Mouse (Mus musculus) neural tube, embryonic 14.5 days (tissue): ENCODE measurements around the gene Calm5. TPM values are rescaled to one million over a fixed set of nuclear protein-coding genes. Genes with fewer than 3 reads are reported as not detected.
"Not testable (repeated sequence)": the region's sequence is repeated elsewhere in the genome, so short reads cannot be mapped to it uniquely, and the experiment has no call there.

Source experiments
- ATAC-seq: fragments of 200-750 bp; cut with Nextera tagmentation; 2 replicates; pipeline ENCODE4 v1.8.0; 2017; ENCODE audit warnings: low read depth, mild to moderate bottlenecking, moderate TSS enrichment, moderate library complexity
- H3K27ac ChIP-seq: fragments of 300-500 bp; sonication (generic); 2 replicates; pipeline ENCODE4 v1.5.1; 2014; ENCODE audit warnings: low read depth, mild to moderate bottlenecking, control low read depth, low read length, moderate library complexity, mixed read lengths
- H3K27me3 ChIP-seq: fragments of 300-500 bp; sonication (generic); 2 replicates; pipeline ENCODE4 v1.6.1; 2014; ENCODE audit warnings: low read length; ENCODE audit not compliant: control insufficient read depth, insufficient read depth
- H3K36me3 ChIP-seq: fragments of 300-500 bp; sonication (generic); 2 replicates; pipeline ENCODE4 v1.6.1; 2014; ENCODE audit warnings: low read length, mixed read lengths; ENCODE audit not compliant: control insufficient read depth, insufficient read depth
- H3K4me1 ChIP-seq: fragments of 300-500 bp; sonication (generic); 2 replicates; pipeline ENCODE4 v1.6.1; 2014; ENCODE audit warnings: low read length; ENCODE audit not compliant: control insufficient read depth, insufficient read depth
- H3K4me2 ChIP-seq: fragments of 300-500 bp; sonication (generic); 2 replicates; pipeline ENCODE4 v1.6.1; 2014; ENCODE audit warnings: mild to moderate bottlenecking, low read depth, low read length, control low read depth
- H3K4me3 ChIP-seq: fragments of 300-500 bp; sonication (generic); 2 replicates; pipeline ENCODE4 v1.5.1; 2014; ENCODE audit warnings: low read depth, low read length, control low read depth, mixed read lengths
- H3K9ac ChIP-seq: fragments of 300-500 bp; sonication (generic); replicated peaks from 2 replicates; pipeline ENCODE4 v1.6.1; 2014; ENCODE audit warnings: low read depth, mild to moderate bottlenecking, control low read depth, low read length, mixed read lengths
- H3K9me3 ChIP-seq: fragments of 300-500 bp; sonication (generic); 2 replicates; pipeline ENCODE4 v1.6.1; 2016; ENCODE audit warnings: low read length; ENCODE audit not compliant: control insufficient read depth
- WGBS: fragments of 180-500 bp; shearing (Covaris S2); extraction: QIAGEN DNeasy Blood & Tissue Kit; methylation state at CpG from one replicate; pipeline ENCODE4 v1.1.7; 2014; 5-methylcytosine and 5-hydroxymethylcytosine counted together
- polyA plus RNA-seq: library from polyadenylated mRNA; unstranded; fragments of >200 nt; fragmentation: Nextera tagmentation; extraction: Ambion mirVana; gene quantifications from 2 replicates; pipeline ENCODE4 v1.2.1, GENCODE M21; 2014

The Calm5 gene
- polyA plus RNA-seq, 1 experiment from 2014 or later: not detected

DNA sequence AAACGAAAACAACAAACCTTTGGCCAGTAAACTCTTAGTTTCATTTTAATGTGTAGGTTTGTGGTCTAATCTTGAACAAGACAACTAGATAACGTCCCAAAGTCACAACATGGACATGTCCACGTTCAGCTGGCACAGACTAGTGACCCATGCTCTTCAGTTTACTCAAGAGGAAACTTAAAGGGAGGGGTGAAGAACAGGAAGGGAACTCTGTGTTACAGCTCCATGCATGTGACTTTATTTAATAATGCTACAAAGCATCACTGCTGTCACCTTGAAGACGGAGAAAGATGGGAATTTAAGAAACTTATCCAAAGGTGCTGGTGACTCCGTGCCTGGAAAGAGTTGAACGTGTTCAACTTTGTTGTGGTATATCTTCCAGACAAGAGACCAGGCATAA is 42.1 kb downstream of the Calm5 start:
- no peak overlapping the region for H3K27ac ChIP-seq
- H3K4me2 ChIP-seq: no peak overlapping the region
- H3K36me3 ChIP-seq: no peaks in the 10 kb centered on the region
- H3K27me3 ChIP-seq: no peaks in the 10 kb centered on the region
- H3K4me3 ChIP-seq: no peak overlapping the region
- no peaks in the 10 kb centered on the region for H3K9me3 ChIP-seq
- 94% methylated on average over 6 of the region's 6 CpGs for WGBS
- H3K4me1 ChIP-seq: no peaks in the 10 kb centered on the region
- no peak overlapping the region for H3K9ac ChIP-seq
- no peak for ATAC-seq

DNA sequence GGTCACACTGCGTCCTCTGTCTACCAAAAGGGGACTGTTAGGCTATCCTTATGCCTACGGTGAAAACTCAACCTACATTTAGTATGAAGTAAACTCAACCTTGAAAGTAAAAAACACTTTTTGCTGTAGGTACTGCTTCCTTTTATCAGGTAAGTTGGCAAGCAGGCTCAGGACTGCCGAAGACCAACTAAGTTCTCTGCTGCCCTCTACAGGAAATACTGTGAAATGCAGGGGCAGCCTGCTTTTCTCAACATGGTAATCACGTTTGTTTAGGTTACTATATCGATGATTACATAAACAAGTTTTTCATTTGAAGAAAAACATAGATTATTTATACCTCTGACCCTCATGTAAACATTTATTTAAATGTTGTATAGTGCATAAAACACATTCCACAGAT is 42.9 kb downstream of the Calm5 start:
- no peaks in the 10 kb centered on the region for H3K36me3 ChIP-seq
- H3K4me3 ChIP-seq: no peak overlapping the region
- H3K9me3 ChIP-seq: no peaks in the 10 kb centered on the region
- no peak for ATAC-seq
- no peak overlapping the region for H3K4me2 ChIP-seq
- WGBS: 42% methylated on average over 5 of the region's 5 CpGs
- no peaks in the 10 kb centered on the region for H3K4me1 ChIP-seq
- H3K27ac ChIP-seq: no peak overlapping the region
- no peaks in the 10 kb centered on the region for H3K27me3 ChIP-seq
- no peak overlapping the region for H3K9ac ChIP-seq

DNA sequence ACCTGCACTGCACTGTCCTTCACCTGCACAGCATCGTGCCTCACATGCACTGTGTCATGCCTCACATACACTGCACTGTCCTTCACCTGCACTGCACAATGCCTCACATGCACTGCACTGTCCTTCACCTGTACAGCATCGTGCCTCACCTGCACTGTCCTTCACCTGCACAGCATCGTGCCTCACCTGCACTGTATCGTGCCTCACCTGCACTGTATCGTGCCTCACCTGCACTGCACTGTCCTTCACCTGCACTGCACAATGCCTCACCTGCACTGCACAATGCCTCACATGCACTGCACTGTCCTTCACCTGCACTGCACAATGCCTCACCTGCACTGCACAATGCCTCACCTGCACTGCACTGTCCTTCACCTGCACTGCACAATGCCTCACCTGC is 44.2 kb downstream of the Calm5 start:
- not testable (repeated sequence) for ATAC-seq, H3K9me3 ChIP-seq, H3K27ac ChIP-seq, H3K27me3 ChIP-seq, H3K4me1 ChIP-seq, H3K4me2 ChIP-seq, H3K4me3 ChIP-seq, H3K36me3 ChIP-seq, H3K9ac ChIP-seq
- WGBS: 96% methylated on average over 5 of the region's 5 CpGs

DNA sequence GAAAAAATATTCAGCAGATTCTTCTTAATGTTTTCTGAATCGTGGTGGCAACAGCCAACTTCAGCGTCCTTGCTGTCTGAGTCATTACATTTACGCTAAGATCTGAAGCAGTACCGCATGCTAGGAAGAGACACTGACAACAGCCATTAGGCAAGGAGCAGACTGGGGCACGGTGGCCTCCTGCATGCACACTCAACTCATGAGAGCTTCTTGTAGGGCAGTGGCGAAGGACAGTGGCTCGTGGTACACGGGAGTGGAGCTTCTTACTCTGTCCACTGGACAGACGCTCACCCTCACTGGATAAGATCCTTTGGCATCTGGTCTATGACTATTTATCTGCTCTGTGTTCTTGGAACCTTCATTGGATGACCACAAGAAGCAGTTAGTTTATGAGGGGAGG is 45.3 kb downstream of the Calm5 start:
- Histone ChIP-seq H3K9ac (no peak overlapping the region), H3K9me3 (no peaks in the 10 kb centered on the region), H3K4me3 (no peak overlapping the region), H3K4me1 (no peaks in the 10 kb centered on the region), H3K27me3 (no peaks in the 10 kb centered on the region), H3K4me2 (no peak overlapping the region), H3K27ac (no peak overlapping the region), H3K36me3 (no peaks in the 10 kb centered on the region)
- WGBS: 95% methylated on average over 9 of the region's 9 CpGs
- ATAC-seq: no peak

Other genes with a start within 250 kb of the Calm5 start
- gene Fam208b, start 243.1 kb upstream of the Calm5 start, polyA plus RNA-seq: 24.9 and 27.0 TPM in 2 replicates
- gene Asb13, start 220.1 kb upstream of the Calm5 start, polyA plus RNA-seq: 16.6 and 16.9 TPM in 2 replicates
- not detected in 2 replicates for gene Calml3, start 49.9 kb upstream of the Calm5 start, polyA plus RNA-seq
- gene Calm4, start 16.4 kb upstream of the Calm5 start, polyA plus RNA-seq: not detected in 2 replicates
- gene Net1, start 64.0 kb downstream of the Calm5 start, polyA plus RNA-seq: 7.3 and 13.2 TPM in 2 replicates
- gene Tubal3, start 64.1 kb downstream of the Calm5 start, polyA plus RNA-seq: not detected in 2 replicates
- not detected in 2 replicates for gene Ucn3, start 91.2 kb downstream of the Calm5 start, polyA plus RNA-seq
- 0.37 and 0.62 TPM in 2 replicates for gene Akr1c14, start 194.8 kb downstream of the Calm5 start, polyA plus RNA-seq